Mouse (Mus musculus): ENCODE results near the gene Fadd.

DNA sequence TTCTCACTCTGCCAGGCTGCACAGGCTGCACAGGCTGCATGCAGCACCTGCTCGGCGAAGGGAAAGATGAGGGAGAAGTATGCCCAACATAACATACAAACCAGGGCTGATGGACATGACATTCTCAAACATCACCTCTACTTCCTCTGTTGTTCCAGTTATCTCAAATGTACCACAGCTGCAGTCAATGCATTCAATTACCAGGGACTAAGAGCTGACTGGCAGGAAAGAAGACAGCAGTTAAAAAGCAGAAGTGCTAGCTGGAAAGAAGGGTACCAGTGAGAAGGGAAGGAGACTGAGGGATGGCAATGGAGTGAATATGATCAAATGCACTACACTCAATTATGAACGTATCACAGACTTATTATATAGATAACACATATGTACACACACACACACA, 45.9 kb downstream of the Fadd start:
- TF ChIP-seq POLR2A (IDR thresholded peaks at IDR 0.05; ENCODE audit: borderline replicate concordance, extremely low read depth, low read depth, low read length), result no peak
- no peak for TF ChIP-seq CTCF (IDR thresholded peaks at IDR 0.05; ENCODE audit: insufficient read depth, low read length)

All from lung, adult 2 months (tissue).